Comparison of ENCODE assay signal across 8 mouse cellular contexts in the genomic region with DNA sequence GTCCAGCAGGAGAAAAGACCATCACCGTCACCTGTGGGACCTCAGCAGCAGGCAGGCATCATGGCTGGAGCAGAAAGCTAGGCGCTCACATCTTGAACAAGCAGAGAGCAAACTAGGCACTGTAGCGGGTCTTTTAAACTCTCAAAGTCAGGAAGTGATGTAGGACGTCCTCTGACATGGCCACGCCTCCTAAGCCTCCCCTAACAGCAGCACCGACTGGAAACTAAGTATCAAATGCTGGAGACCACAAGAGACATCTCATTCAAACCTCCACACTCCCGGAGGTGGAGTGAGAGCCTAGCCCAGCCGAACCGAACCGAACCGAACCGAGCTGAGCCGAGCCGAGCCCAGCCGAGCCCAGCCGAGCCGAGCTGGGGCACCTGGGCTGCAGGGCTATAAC. TPM values are rescaled to one million over a fixed set of nuclear protein-coding genes. Genes with fewer than 3 reads are reported as not detected.
A peak's percentile ranks its signal among the peaks of the same experiment; 100 is the strongest.
DNase-seq lines count a peak whose midpoint lies in the region; ATAC-seq lines count a peak whose summit lies in the region.

No protein-coding gene starts in this region.

- peak overlapping the region; percentile 21; the same call in 1 of the 2 replicates for H3K4me3 ChIP-seq in heart, embryonic 11.5 days (ENCODE audit: low read depth, low read length)
- peak overlapping the region; percentile 46 for H3K4me3 ChIP-seq in embryonic facial prominence, embryonic 10.5 days
- no peak overlapping the region for H3K4me3 ChIP-seq in intestine, embryonic 14.5 days (ENCODE audit: low read depth, low read length)
- peak overlapping the region; percentile 21 for H3K4me3 ChIP-seq in midbrain, embryonic 15.5 days

- 0 out of 2 replicates have a peak, but pooled peaks cover 5% of the 10 kb centered on the region for H3K4me1 ChIP-seq in heart, embryonic 11.5 days (ENCODE audit: control insufficient read depth, insufficient read depth, low read length)
- H3K4me1 ChIP-seq in embryonic facial prominence, embryonic 10.5 days, result peaks cover 19% of the 10 kb centered on the region
- no peaks in the 10 kb centered on the region for H3K4me1 ChIP-seq in intestine, embryonic 14.5 days (replicated peaks; ENCODE audit: control insufficient read depth, insufficient read depth, low read length)
- H3K4me1 ChIP-seq in midbrain, embryonic 15.5 days, result no peaks in the 10 kb centered on the region; the same call in 1 of the 2 replicates

- intact Hi-C loops in heart, postnatal 36 days (cut with DNase I), result no loop called here

- H3K9ac ChIP-seq in heart, embryonic 11.5 days (ENCODE audit: low read depth, low read length), result 0 out of 2 replicates have a peak overlapping the region, but pooled peaks have one; percentile 36
- H3K9ac ChIP-seq in intestine, embryonic 14.5 days (ENCODE audit: low read length), result no peak overlapping the region
- H3K9ac ChIP-seq in midbrain, embryonic 15.5 days, result no peak overlapping the region

- peaks cover 4% of the 10 kb centered on the region; the same call in 1 of the 2 replicates for H3K27me3 ChIP-seq in heart, embryonic 11.5 days (ENCODE audit: control insufficient read depth, insufficient read depth, low read length)
- H3K27me3 ChIP-seq in embryonic facial prominence, embryonic 10.5 days (replicated peaks; ENCODE audit: low read depth, poor library complexity, severe bottlenecking), result peaks cover 12% of the 10 kb centered on the region
- H3K27me3 ChIP-seq in intestine, embryonic 14.5 days (replicated peaks; ENCODE audit: control insufficient read depth, insufficient read depth, low read length), result no peaks in the 10 kb centered on the region
- no peaks in the 10 kb centered on the region; the same call in 1 of the 2 replicates for H3K27me3 ChIP-seq in midbrain, embryonic 15.5 days (replicated peaks)

- peak overlapping the region; percentile 45 for H3K4me2 ChIP-seq in heart, embryonic 11.5 days
- peak overlapping the region; percentile 12; the same call in 1 of the 2 replicates for H3K4me2 ChIP-seq in intestine, embryonic 14.5 days (ENCODE audit: low read length)
- H3K4me2 ChIP-seq in midbrain, embryonic 15.5 days, result peak overlapping the region; percentile 41

- no peaks in the 10 kb centered on the region for H3K9me3 ChIP-seq in heart, embryonic 11.5 days (replicated peaks; ENCODE audit: control insufficient read depth, low read length)
- H3K9me3 ChIP-seq in embryonic facial prominence, embryonic 10.5 days, result no peaks in the 10 kb centered on the region
- no peaks in the 10 kb centered on the region for H3K9me3 ChIP-seq in intestine, embryonic 14.5 days (ENCODE audit: control insufficient read depth, low read length)
- H3K9me3 ChIP-seq in midbrain, embryonic 15.5 days, result no peaks in the 10 kb centered on the region

- WGBS in heart, embryonic 11.5 days (ENCODE audit: insufficient replicate concordance), result 18% methylated on average over 17 of the region's 17 CpGs
- 22% methylated on average over 17 of the region's 17 CpGs for WGBS in embryonic facial prominence, embryonic 10.5 days
- WGBS in intestine, embryonic 14.5 days, result 26% methylated on average over 17 of the region's 17 CpGs
- 27% methylated on average over 17 of the region's 17 CpGs for WGBS in midbrain, embryonic 15.5 days

- no peak for DNase-seq in heart, postnatal 36 days
- no peak for DNase-seq in embryonic facial prominence, embryonic 10.5 days (ENCODE audit: low spot score)
- no peak for DNase-seq in intestine, embryonic 14.5 days (ENCODE audit: low spot score)
- DNase-seq in spleen, adult 18-20 months, result no peak
- no peak for DNase-seq in retina, embryonic 14.5 days (ENCODE audit: low spot score)
- no peak for DNase-seq in urinary bladder, postnatal 10 days (ENCODE audit: low spot score)

- ATAC-seq in heart, embryonic 11.5 days (replicated peaks; ENCODE audit: insufficient number of reproducible peaks, low FRiP score, low TSS enrichment), result no peak
- no peak for ATAC-seq in intestine, embryonic 14.5 days (replicated peaks; ENCODE audit: low FRiP score, low TSS enrichment, low read depth)
- ATAC-seq in midbrain, embryonic 15.5 days (replicated peaks), result no peak

- no peaks in the 10 kb centered on the region for H3K36me3 ChIP-seq in heart, embryonic 11.5 days (ENCODE audit: control insufficient read depth, insufficient read depth, low read length)
- no peaks in the 10 kb centered on the region for H3K36me3 ChIP-seq in embryonic facial prominence, embryonic 10.5 days (replicated peaks)
- no peaks in the 10 kb centered on the region for H3K36me3 ChIP-seq in intestine, embryonic 14.5 days (ENCODE audit: control insufficient read depth, insufficient read depth, low read length)
- H3K36me3 ChIP-seq in midbrain, embryonic 15.5 days (replicated peaks), result no peaks in the 10 kb centered on the region

- H3K27ac ChIP-seq in heart, embryonic 11.5 days (ENCODE audit: low read depth, low read length), result no peak overlapping the region
- H3K27ac ChIP-seq in embryonic facial prominence, embryonic 10.5 days (replicated peaks), result no peak overlapping the region; the same call in 1 of the 2 replicates
- H3K27ac ChIP-seq in intestine, embryonic 14.5 days (ENCODE audit: low read depth), result no peak overlapping the region
- H3K27ac ChIP-seq in midbrain, embryonic 15.5 days, result no peak overlapping the region

RNA-seq across cellular contexts. Expression of a gene that starts 15.2 kb away (rescaled TPM):
- 73.2 and 91.0 TPM in 2 replicates for polyA plus RNA-seq in heart, embryonic 11.5 days (2014; fragmentation: Nextera tagmentation; extraction: Ambion mirVana)
- total RNA-seq in heart, postnatal 36 days (2021), result 10 to 100 TPM; 55.8 to 60.5 TPM
- 143 and 156 TPM in 2 replicates for polyA plus RNA-seq in embryonic facial prominence, embryonic 10.5 days (2016; fragmentation: Nextera tagmentation; extraction: Ambion mirVana)
- polyA plus RNA-seq in intestine, embryonic 14.5 days (2014; fragmentation: Nextera tagmentation; extraction: Ambion mirVana), result 64.4 and 78.1 TPM in 2 replicates
- 284 and 297 TPM in 2 replicates for polyA plus RNA-seq in midbrain, embryonic 15.5 days (2015; fragmentation: Nextera tagmentation; extraction: Ambion mirVana)

RNA-seq across cellular contexts. Expression of a gene that starts 34.5 kb away (rescaled TPM):
- 0.20 TPM in 1 of 2 replicates, not detected in the other for polyA plus RNA-seq in heart, embryonic 11.5 days (2014; fragmentation: Nextera tagmentation; extraction: Ambion mirVana)
- under 1 TPM in 1 of 2 experiments, not detected in 1; 0.11 TPM for total RNA-seq in heart, postnatal 36 days (2021)
- not detected in 2 replicates for polyA plus RNA-seq in embryonic facial prominence, embryonic 10.5 days (2016; fragmentation: Nextera tagmentation; extraction: Ambion mirVana)
- polyA plus RNA-seq in intestine, embryonic 14.5 days (2014; fragmentation: Nextera tagmentation; extraction: Ambion mirVana), result 0.08 TPM in 1 of 2 replicates, not detected in the other
- 0.10 TPM in 1 of 2 replicates, not detected in the other for polyA plus RNA-seq in midbrain, embryonic 15.5 days (2015; fragmentation: Nextera tagmentation; extraction: Ambion mirVana)

RNA-seq across cellular contexts. Expression of a gene that starts 45.6 kb away (rescaled TPM):
- 33.4 and 33.5 TPM in 2 replicates for polyA plus RNA-seq in heart, embryonic 11.5 days (2014; fragmentation: Nextera tagmentation; extraction: Ambion mirVana)
- total RNA-seq in heart, postnatal 36 days (2021), result 1 to 10 TPM; 6.5 to 7.2 TPM
- 7.1 and 8.8 TPM in 2 replicates for polyA plus RNA-seq in embryonic facial prominence, embryonic 10.5 days (2016; fragmentation: Nextera tagmentation; extraction: Ambion mirVana)
- 46.9 and 55.0 TPM in 2 replicates for polyA plus RNA-seq in intestine, embryonic 14.5 days (2014; fragmentation: Nextera tagmentation; extraction: Ambion mirVana)
- 9.0 and 11.0 TPM in 2 replicates for polyA plus RNA-seq in midbrain, embryonic 15.5 days (2015; fragmentation: Nextera tagmentation; extraction: Ambion mirVana)
